Mouse (Mus musculus): ENCODE measurements around the gene Tnpo1.

- TF ChIP-seq CTCF (IDR thresholded peaks at IDR 0.05; ENCODE audit: low read depth) (no peak), EP300 (optimal IDR thresholded peaks at IDR 0.05) (no peak)
These were observed 113.9 kb downstream of the Tnpo1 start for GRCm38 (mm10) chr13:98812285-98812684.

Data from stomach, postnatal 0 days (tissue).